Mouse (Mus musculus): Measurements from ENCODE around the gene Cdk18.

The Cdk18 gene

GRCm38 (mm10) chr1:132139416-132139864 lies at the start of gene Cdk18:
TSS of gene Cdk18 (minus strand) at chr1:132139684.
- WGBS: 1% methylated on average over 30 of the region's 30 CpGs

GRCm38 (mm10) chr1:132189231-132189630 lies 49.7 kb upstream of the Cdk18 start:
- 60% methylated on average over 4 of the region's 4 CpGs for WGBS

DNA sequence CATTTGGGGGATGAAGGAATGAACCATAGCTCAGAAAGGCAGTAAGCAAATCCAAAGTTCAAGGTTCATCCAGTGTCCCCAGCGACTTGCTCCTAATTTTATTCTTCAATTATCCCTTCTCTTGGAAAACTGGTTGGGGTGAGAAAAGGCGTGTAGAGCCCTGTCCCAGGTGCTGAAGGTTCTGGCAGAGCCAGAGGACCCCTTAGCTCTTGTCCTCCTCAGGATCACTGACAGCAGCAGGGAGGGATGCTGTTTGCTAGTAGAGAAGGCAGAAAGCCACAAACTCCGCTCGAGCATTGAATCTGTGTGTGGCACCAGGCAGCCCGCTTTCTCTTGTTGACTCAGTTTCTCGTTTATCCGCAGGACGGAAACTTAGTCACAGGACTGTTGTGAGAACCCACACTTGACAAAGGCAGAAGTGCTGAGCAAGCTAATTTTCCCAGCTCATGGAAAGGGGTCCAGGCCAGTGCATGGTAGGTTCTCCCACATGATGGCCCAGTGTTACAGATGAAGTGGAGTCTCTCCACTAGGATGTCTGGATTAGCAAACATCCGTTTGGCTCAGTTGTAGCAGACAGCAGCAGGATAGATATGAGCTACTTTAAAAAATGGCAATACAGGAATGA lies 49.1 kb upstream of the Cdk18 start:
- WGBS: 76% methylated on average over 9 of the region's 9 CpGs

DNA sequence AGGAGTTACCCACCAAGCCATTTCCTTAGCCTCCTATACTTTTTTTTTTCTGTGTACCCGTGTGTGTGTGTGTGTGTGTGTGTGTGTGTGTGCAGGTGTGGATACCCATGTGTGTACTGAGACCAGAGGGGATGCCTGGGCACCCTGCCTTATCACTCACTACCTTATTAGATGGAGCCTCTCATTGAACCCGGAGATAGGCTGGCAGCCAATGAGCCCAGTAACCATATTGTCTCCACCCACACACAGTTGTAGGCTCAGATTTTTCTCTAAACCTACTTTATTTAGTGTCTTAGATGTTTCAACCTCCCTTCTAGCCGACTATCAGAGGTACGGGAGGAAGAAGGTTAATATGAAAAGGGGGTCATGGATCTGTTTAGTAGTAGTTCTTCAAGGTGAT lies 46.8 kb upstream of the Cdk18 start:
- 55% methylated on average over 4 of the region's 4 CpGs for WGBS

GRCm38 (mm10) chr1:132171619-132172018 lies 32.1 kb upstream of the Cdk18 start:
- WGBS: 35% methylated on average over 2 of the region's 2 CpGs

DNA sequence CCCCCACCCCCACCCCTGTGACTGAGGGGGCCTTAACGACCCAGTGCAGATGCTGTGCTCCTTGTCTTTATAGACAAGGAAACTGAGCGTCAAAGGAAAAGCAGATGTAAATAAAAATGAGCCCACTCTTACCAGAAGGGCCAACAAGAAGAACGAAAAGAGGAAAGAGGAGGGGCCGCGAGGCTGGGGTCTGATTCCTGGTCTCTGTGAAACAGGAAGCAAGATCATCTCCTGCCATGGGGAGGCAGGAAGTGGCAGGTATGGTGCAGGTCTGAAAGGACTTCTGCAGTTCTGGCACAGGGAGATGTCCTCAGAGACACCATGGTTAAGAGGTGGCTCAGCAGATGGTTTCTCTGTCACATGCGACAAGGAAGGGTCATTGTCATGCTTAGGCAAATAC lies 31.2 kb upstream of the Cdk18 start:
- 58% methylated on average over 6 of the region's 6 CpGs for WGBS

DNA sequence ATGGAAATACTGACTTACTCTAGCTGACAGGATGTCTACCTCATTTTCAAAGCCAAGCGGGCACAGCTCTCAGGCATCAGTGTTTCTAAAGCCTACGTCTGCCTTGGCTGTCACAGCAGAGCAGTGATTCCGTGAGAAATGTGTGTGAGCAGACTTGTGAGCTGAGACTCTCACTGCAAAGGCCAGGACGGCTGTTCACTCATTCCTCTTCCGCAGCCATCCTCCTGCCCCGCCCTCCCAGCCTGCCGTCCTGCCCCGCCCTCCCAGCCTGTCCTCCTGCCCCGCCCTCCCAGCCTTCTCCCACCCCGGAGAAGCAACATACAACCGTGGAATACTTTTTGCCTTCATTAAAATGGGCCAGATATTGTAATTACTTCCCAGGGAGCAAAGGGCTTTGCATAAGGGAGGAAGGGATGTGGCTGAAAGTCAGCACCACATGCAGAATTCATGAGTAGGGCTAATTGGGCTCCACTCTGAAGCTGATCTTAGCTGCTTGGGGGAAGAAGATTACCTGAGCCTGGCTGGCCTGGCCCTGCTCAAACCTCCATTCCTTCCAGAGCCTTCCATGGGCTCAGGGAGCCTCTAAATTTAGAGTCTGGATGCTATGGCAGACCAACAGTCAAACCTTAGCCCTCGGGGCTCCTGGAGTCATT lies 28.8 kb upstream of the Cdk18 start:
- 11% methylated on average over 12 of the region's 12 CpGs for WGBS

DNA sequence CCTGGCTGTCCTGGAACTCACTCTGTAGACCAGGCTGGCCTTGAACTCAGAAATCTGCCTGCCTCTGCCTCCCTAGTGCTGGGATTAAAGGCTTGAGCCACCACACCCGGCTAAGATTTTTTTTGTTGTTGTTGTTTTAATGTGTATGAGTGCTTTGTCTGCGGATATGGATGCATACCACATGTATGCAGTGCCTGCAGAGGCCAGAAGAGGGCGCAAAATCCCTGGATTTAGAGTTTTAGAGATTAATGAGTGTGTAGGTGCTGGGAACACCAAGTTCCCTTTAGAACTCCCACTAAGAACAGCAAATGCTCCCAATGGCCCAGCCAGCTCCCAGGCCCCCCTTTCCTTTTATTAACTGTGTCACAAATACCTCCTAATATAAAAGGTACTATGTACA lies 26.4 kb upstream of the Cdk18 start:
- WGBS: 60% methylated on average over 3 of the region's 3 CpGs

DNA sequence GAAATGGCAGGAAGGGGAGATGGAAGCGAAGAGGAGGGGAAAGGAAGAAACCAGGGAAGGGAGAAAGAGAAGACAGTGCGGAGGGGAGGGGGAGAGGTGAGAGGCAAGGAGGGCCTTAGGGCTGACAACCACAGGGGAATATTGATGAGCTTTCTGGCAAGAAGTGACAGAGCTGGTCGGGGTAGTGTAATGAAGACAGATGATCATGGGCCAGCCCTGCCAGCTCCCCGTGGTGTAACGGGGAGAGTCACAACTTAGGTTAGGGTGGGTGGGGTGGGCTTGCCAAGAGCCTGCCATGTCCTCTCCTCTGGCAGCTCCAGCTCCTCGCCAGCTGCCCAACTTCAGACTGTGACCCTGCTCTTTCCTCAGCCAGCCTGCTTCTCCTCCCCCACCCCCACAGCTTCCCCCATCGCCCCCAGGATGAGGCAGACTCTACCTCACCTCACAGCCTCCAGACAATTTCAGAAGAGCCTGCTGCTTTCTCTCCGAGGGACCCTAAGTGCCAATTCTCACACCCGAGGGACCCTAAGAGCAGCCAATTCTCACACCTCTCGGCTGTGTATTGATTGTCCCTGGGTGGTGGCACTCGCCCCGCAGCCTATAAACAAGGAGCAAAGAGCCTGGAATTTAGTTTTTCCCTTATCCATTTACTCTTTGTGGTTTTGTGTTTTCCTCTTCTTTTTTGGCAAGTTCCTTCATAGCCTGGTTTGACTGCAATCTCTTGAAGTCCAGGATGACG lies 25.5 kb upstream of the Cdk18 start:
- 49% methylated on average over 13 of the region's 13 CpGs for WGBS

GRCm38 (mm10) chr1:132162618-132163017 lies 23.1 kb upstream of the Cdk18 start:
- WGBS: 46% methylated on average over 9 of the region's 9 CpGs

- WGBS: 81% methylated on average over 7 of the region's 7 CpGs
Measured at GRCm38 (mm10) chr1:132161211-132161880, 21.9 kb upstream of the Cdk18 start.

DNA sequence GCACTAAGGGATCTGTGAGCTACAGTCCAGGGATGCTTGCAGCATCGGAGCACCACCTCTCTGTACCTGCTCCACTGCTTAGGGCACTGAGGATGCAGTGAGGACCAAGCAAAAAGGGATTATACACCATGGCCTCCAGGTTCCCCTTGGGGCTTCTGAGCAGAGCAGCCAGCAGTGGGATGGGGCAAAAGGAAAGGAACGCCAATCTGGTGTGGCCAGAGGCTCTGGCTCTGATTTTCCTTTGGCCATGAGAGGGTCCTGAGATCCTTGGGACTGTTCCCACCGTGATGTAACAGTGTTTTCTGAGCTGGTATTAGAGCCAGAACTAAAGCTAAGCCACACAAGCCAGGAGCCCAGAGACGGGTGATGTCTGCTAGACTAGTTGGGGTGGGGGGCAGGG lies 20.2 kb upstream of the Cdk18 start:
- WGBS: 69% methylated on average over 4 of the region's 4 CpGs

- 85% methylated on average over 2 of the region's 2 CpGs for WGBS
Measured at GRCm38 (mm10) chr1:132158741-132159140, 19.3 kb upstream of the Cdk18 start.

- 45% methylated on average over 7 of the region's 7 CpGs for WGBS
Measured at GRCm38 (mm10) chr1:132157808-132158207, 18.3 kb upstream of the Cdk18 start.

GRCm38 (mm10) chr1:132157016-132157781 lies 17.7 kb upstream of the Cdk18 start:
- 20% methylated on average over 14 of the region's 14 CpGs for WGBS

- 14% methylated on average over 6 of the region's 6 CpGs for WGBS
Measured at GRCm38 (mm10) chr1:132155737-132156136, 16.3 kb upstream of the Cdk18 start.

- WGBS: 33% methylated on average over 8 of the region's 8 CpGs
Measured at GRCm38 (mm10) chr1:132153691-132154090, 14.2 kb upstream of the Cdk18 start.

GRCm38 (mm10) chr1:132153086-132153690 lies 13.7 kb upstream of the Cdk18 start:
- WGBS: 70% methylated on average over 15 of the region's 15 CpGs

GRCm38 (mm10) chr1:132151908-132152307 lies 12.4 kb upstream of the Cdk18 start:
- 85% methylated on average over 2 of the region's 2 CpGs for WGBS

- WGBS: 87% methylated on average over 15 of the region's 15 CpGs
Measured at GRCm38 (mm10) chr1:132150817-132151601, 11.5 kb upstream of the Cdk18 start.

All from cerebral cortex, adult 2 months (tissue).